Mouse (Mus musculus): ENCODE data around the gene Aox2. TPM values are rescaled to one million over a fixed set of nuclear protein-coding genes. Genes with fewer than 3 reads are reported as not detected.
A peak's percentile ranks its signal among the peaks of the same experiment; 100 is the strongest.

Aox2 gene
- total RNA-seq, 2 experiments from 2014 or later, result not detected

- DNase-seq (ENCODE audit: low spot score in 2 of 2), result no peak
These were observed 117.2 kb downstream of the Aox2 start for GRCm38 (mm10) chr1:58395341-58395740.

- no peak for DNase-seq (ENCODE audit: low spot score in 2 of 2)
These were observed 118.1 kb downstream of the Aox2 start for GRCm38 (mm10) chr1:58396179-58396578.

- DNase-seq (ENCODE audit: low spot score in 2 of 2), result no peak
These were observed 119.6 kb downstream of the Aox2 start for GRCm38 (mm10) chr1:58397731-58398130.

- no peak for DNase-seq (ENCODE audit: low spot score in 2 of 2)
These were observed 123.3 kb downstream of the Aox2 start for GRCm38 (mm10) chr1:58401396-58401795.

GRCm38 (mm10) chr1:58403745-58404144, 125.6 kb downstream of the Aox2 start:
- no peak for DNase-seq (ENCODE audit: low spot score in 2 of 2)

GRCm38 (mm10) chr1:58407321-58407720, 129.2 kb downstream of the Aox2 start:
- no peak for DNase-seq (ENCODE audit: low spot score in 2 of 2)

- DNase-seq (ENCODE audit: low spot score in 2 of 2), result no peak
These were observed 130.0 kb downstream of the Aox2 start for GRCm38 (mm10) chr1:58408141-58408540.

GRCm38 (mm10) chr1:58409553-58410197, 131.5 kb downstream of the Aox2 start:
- no peak for DNase-seq (ENCODE audit: low spot score in 2 of 2)

GRCm38 (mm10) chr1:58410198-58410588, 132.1 kb downstream of the Aox2 start:
- DNase-seq (ENCODE audit: low spot score in 2 of 2), result no peak

GRCm38 (mm10) chr1:58410776-58411175, 132.7 kb downstream of the Aox2 start:
- no peak for DNase-seq (ENCODE audit: low spot score in 2 of 2)

- DNase-seq (ENCODE audit: low spot score in 2 of 2), result no peak
These were observed 137.3 kb downstream of the Aox2 start for GRCm38 (mm10) chr1:58415442-58415841.

GRCm38 (mm10) chr1:58416048-58416447, 137.9 kb downstream of the Aox2 start:
- DNase-seq (ENCODE audit: low spot score in 2 of 2), result no peak

- DNase-seq (ENCODE audit: low spot score in 2 of 2), result no peak
These were observed 141.9 kb downstream of the Aox2 start for GRCm38 (mm10) chr1:58420032-58420431.

- no peak for DNase-seq (ENCODE audit: low spot score in 2 of 2)
These were observed 142.8 kb downstream of the Aox2 start for GRCm38 (mm10) chr1:58420961-58421360.

- no peak for DNase-seq (ENCODE audit: low spot score in 2 of 2)
These were observed 144.8 kb downstream of the Aox2 start for GRCm38 (mm10) chr1:58422879-58423278.

- DNase-seq (ENCODE audit: low spot score in 2 of 2), result peak; percentile 94 to 97
These were observed 145.5 kb downstream of the Aox2 start, which contains the start of gene Clk1 for GRCm38 (mm10) chr1:58423371-58424248. Gene Clk1 (minus strand): TSS chr1:58424066.

- no peak for DNase-seq (ENCODE audit: low spot score in 2 of 2)
These were observed 146.4 kb downstream of the Aox2 start for GRCm38 (mm10) chr1:58424551-58424950.

Other genes with a start within 250 kb of the Aox2 start
- gene Aox1, start 248.4 kb upstream of the Aox2 start, total RNA-seq (2021), result 1 to 10 TPM; 3.8 to 4.3 TPM
- gene Aox3, start 165.2 kb upstream of the Aox2 start, total RNA-seq (2021), result 1 to 10 TPM; 1.7 to 1.9 TPM
- 1 to 10 TPM; 1.2 to 1.5 TPM for gene Aox4, start 67.9 kb upstream of the Aox2 start, total RNA-seq (2021)
- 100 to 1,000 TPM; 109 to 114 TPM for gene Bzw1, start 114.6 kb downstream of the Aox2 start, total RNA-seq (2021)
- 100 to 1,000 TPM; 144 to 166 TPM for gene Clk1, start 145.7 kb downstream of the Aox2 start, total RNA-seq (2021)
- 10 to 100 TPM; 18.5 to 23.2 TPM for gene Nif3l1, start 166.8 kb downstream of the Aox2 start, total RNA-seq (2021)
- gene Ppil3, start 167.2 kb downstream of the Aox2 start, total RNA-seq (2021), result 10 to 100 TPM; 25.2 to 25.9 TPM
- gene Orc2, start 226.8 kb downstream of the Aox2 start, total RNA-seq (2021), result 10 to 100 TPM; 24.1 to 27.1 TPM